Comparison of ENCODE assay signal across 9 mouse cellular contexts in genomic region chr9:120602172-120602838, GRCm38 (mm10). TPM values are rescaled to one million over a fixed set of nuclear protein-coding genes. Genes with fewer than 3 reads are reported as not detected.
DNase-seq lines count a peak whose midpoint lies in the region; ATAC-seq and TF ChIP-seq lines count a peak whose summit lies in the region.
"Had no signal": no experiment of that assay in that cellular context is flagged by ENCODE, and none has a peak within 500 bp of the region (broad histone marks: within the 10 kb centered on the region; RNA-seq: fewer than 3 reads in every experiment).

No protein-coding gene starts in this region.

- H3K4me3 ChIP-seq in heart, embryonic 12.5 days = no peak overlapping the region
- 0 out of 2 replicates have a peak overlapping the region, but pooled peaks have one; percentile 8 for H3K4me3 ChIP-seq in kidney, embryonic 15.5 days (replicated peaks)
- peak overlapping the region; percentile 63 for H3K4me3 ChIP-seq in testis, adult 2 months (ENCODE audit: control insufficient read depth, low read depth, low read length)
- H3K4me3 ChIP-seq: heart, adult 2 months had no signal

- peaks cover 1% of the 10 kb centered on the region for H3K9me3 ChIP-seq in heart, embryonic 12.5 days (replicated peaks)
- H3K9me3 ChIP-seq in kidney, embryonic 15.5 days (replicated peaks) = peaks cover 1% of the 10 kb centered on the region; the same call in 1 of the 2 replicates

- no peaks in the 10 kb centered on the region for H3K27me3 ChIP-seq in heart, embryonic 12.5 days (replicated peaks)
- H3K27me3 ChIP-seq in kidney, embryonic 15.5 days = no peaks in the 10 kb centered on the region
- no peaks in the 10 kb centered on the region for H3K27me3 ChIP-seq in testis, adult 2 months (ENCODE audit: control insufficient read depth, insufficient read depth, low read length)

- no peak overlapping the region for H3K9ac ChIP-seq in heart, embryonic 12.5 days
- no peak overlapping the region for H3K9ac ChIP-seq in kidney, embryonic 15.5 days

- no peaks in the 10 kb centered on the region for H3K36me3 ChIP-seq in heart, embryonic 12.5 days
- H3K36me3 ChIP-seq in kidney, embryonic 15.5 days = no peaks in the 10 kb centered on the region
- H3K36me3 ChIP-seq in testis, adult 2 months (ENCODE audit: control insufficient read depth, insufficient read depth, low read length) = no peaks in the 10 kb centered on the region

- intact Hi-C loops in left cerebral cortex, postnatal 4 days (cut with DNase I) = no loop called here

- H3K27ac ChIP-seq in heart, embryonic 12.5 days (ENCODE audit: poor library complexity, severe bottlenecking) = no peak overlapping the region
- H3K27ac ChIP-seq in kidney, embryonic 15.5 days = no peak overlapping the region
- peak overlapping the region; percentile 64 for H3K27ac ChIP-seq in testis, adult 2 months (ENCODE audit: control insufficient read depth, insufficient read depth, low read depth, low read length)

- ATAC-seq in heart, embryonic 12.5 days (ENCODE audit: insufficient number of reproducible peaks, low FRiP score) = peak; percentile 50
- ATAC-seq in kidney, embryonic 15.5 days (replicated peaks; ENCODE audit: low FRiP score) = peak; percentile 63

- H3K4me1 ChIP-seq in heart, embryonic 12.5 days (replicated peaks) = peaks cover 12% of the 10 kb centered on the region
- peaks cover 23% of the 10 kb centered on the region for H3K4me1 ChIP-seq in kidney, embryonic 15.5 days
- H3K4me1 ChIP-seq in testis, adult 2 months (ENCODE audit: control insufficient read depth, insufficient read depth, low read length) = peaks cover 11% of the 10 kb centered on the region

- peak overlapping the region; percentile 50 for H3K4me2 ChIP-seq in heart, embryonic 12.5 days
- H3K4me2 ChIP-seq in kidney, embryonic 15.5 days = peak overlapping the region; percentile 44

- peak; percentile 64 for DNase-seq in left cerebral cortex, postnatal 4 days
- DNase-seq in left cerebral cortex, adult 18-20 months (ENCODE audit: low spot score in 2 of 2) = no peak
- DNase-seq in cerebellum, adult 9-11 months = peak; percentile 63
- peak; percentile 53 for DNase-seq in lung, postnatal 10 days
- no peak for DNase-seq in thymus, postnatal 0 days (ENCODE audit: low spot score)

- TF ChIP-seq CTCF in testis, adult 2 months (IDR thresholded peaks at IDR 0.05; ENCODE audit: control insufficient read depth, insufficient read depth, insufficient replicate concordance, low read depth, low read length) = no peak

- WGBS in heart, embryonic 12.5 days = 57% methylated on average over 17 of the region's 17 CpGs
- 54% methylated on average over 17 of the region's 17 CpGs for WGBS in kidney, embryonic 15.5 days

- no peak for TF ChIP-seq POLR2A in testis, adult 2 months (IDR thresholded peaks at IDR 0.05; ENCODE audit: control insufficient read depth, low read depth, low read length)

RNA-seq across cellular contexts. Expression of gene Rpl14, which starts 31.1 kb away (rescaled TPM):
- 100 to 1,000 TPM; 423 to 424 TPM for total RNA-seq in left cerebral cortex, postnatal 4 days (2021)
- 100 to 1,000 TPM; 298 to 323 TPM for total RNA-seq in left cerebral cortex, adult 18-20 months (2021)
- polyA plus RNA-seq in heart, embryonic 12.5 days (2016; fragmentation: Nextera tagmentation; extraction: Ambion mirVana) = 476 and 492 TPM in 2 replicates
- 783 and 843 TPM in 2 replicates for polyA plus RNA-seq in kidney, embryonic 15.5 days (2015; fragmentation: Nextera tagmentation; extraction: Ambion mirVana)
- 118 and 126 TPM in 2 replicates for polyA plus RNA-seq in testis, adult 2 months (2012; rRNA removed)
- polyA plus RNA-seq in thymus, postnatal 0 days (2015; fragmentation: Nextera tagmentation; extraction: Ambion mirVana) = 877 and 894 TPM in 2 replicates

Comparison
In these comparisons a context has a peak if more than half of its experiments do, and no peak if none do; other contexts are left out.
1. DNase-seq: peak in left cerebral cortex, postnatal 4 days (single experiment), cerebellum, adult 9-11 months (single experiment) and lung, postnatal 10 days (single experiment); none in left cerebral cortex, adult 18-20 months (0 of 2) and thymus, postnatal 0 days (single experiment).